Comparison of ENCODE assay signal across 25 mouse cellular contexts in the genomic region with DNA sequence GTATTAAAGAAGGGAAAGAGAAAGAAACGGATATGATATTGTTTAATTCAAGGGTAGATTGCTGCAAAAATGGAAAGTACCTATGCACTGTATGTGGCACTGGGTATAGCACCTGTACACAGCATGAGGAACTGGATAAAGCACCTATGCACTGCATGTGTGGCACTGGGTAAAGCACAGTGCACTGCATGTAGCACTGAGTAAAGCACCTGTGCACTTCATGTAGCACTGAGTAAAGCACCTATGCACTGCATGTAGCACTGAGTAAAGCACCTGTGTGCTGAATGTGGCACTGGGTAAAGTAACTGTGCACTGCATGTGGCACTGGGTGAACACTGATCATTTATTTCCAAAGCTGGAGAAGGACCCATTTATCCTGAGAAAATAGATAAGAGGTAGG.
DNase-seq lines count a peak whose midpoint lies in the region; ATAC-seq lines count a peak whose summit lies in the region.
"Had no signal": no experiment of that assay in that cellular context is flagged by ENCODE, and none has a peak within 500 bp of the region (broad histone marks: within the 10 kb centered on the region; RNA-seq: fewer than 3 reads in every experiment).

No protein-coding gene starts in this region.

- 0 out of 2 replicates have a peak, but pooled peaks have one; percentile 35 for ATAC-seq in embryonic facial prominence, embryonic 12.5 days (ENCODE audit: insufficient number of reproducible peaks, insufficient read depth, low FRiP score, low TSS enrichment)
- 0 out of 2 replicates have a peak, but pooled peaks have one; percentile 52 for ATAC-seq in hindbrain, embryonic 13.5 days (ENCODE audit: low FRiP score)
- ATAC-seq in hindbrain, embryonic 11.5 days (ENCODE audit: low FRiP score): no peak
- ATAC-seq in midbrain, embryonic 12.5 days (ENCODE audit: low FRiP score, low read depth): 0 out of 2 replicates have a peak, but pooled peaks have one; percentile 30
- no peak for ATAC-seq in midbrain, embryonic 15.5 days (replicated peaks)
- ATAC-seq in midbrain, embryonic 14.5 days (ENCODE audit: low FRiP score, low TSS enrichment): peak; percentile 57; the same call in 1 of the 2 replicates
- ATAC-seq in midbrain, embryonic 16.5 days: no peak
- ATAC-seq: activated CD4-positive, CD25-positive, alpha-beta regulatory T cell, adult 4 months; CD4-positive, CD25-positive, alpha-beta regulatory T cell, adult 4 months; forebrain, embryonic 15.5 days; Patski had no signal

- H3K4me3 ChIP-seq in embryonic facial prominence, embryonic 12.5 days: no peak overlapping the region
- H3K4me3 ChIP-seq in embryonic facial prominence, embryonic 10.5 days: no peak overlapping the region
- H3K4me3 ChIP-seq in hindbrain, embryonic 13.5 days: no peak overlapping the region
- no peak overlapping the region for H3K4me3 ChIP-seq in hindbrain, embryonic 11.5 days (ENCODE audit: low read depth, low read length)
- no peak overlapping the region for H3K4me3 ChIP-seq in midbrain, embryonic 12.5 days
- H3K4me3 ChIP-seq in midbrain, embryonic 15.5 days: no peak overlapping the region
- no peak overlapping the region for H3K4me3 ChIP-seq in midbrain, embryonic 14.5 days (replicated peaks; ENCODE audit: low read depth, low read length)
- H3K4me3 ChIP-seq in midbrain, embryonic 16.5 days (ENCODE audit: low read depth, low read length): no peak overlapping the region
- H3K4me3 ChIP-seq: forebrain, embryonic 12.5 days; forebrain, embryonic 15.5 days had no signal

- no peak overlapping the region for H3K27ac ChIP-seq in embryonic facial prominence, embryonic 12.5 days
- no peak overlapping the region for H3K27ac ChIP-seq in embryonic facial prominence, embryonic 10.5 days (replicated peaks)
- H3K27ac ChIP-seq in hindbrain, embryonic 13.5 days: no peak overlapping the region
- no peak overlapping the region for H3K27ac ChIP-seq in hindbrain, embryonic 11.5 days (ENCODE audit: low read depth, low read length)
- H3K27ac ChIP-seq in midbrain, embryonic 12.5 days (replicated peaks): no peak overlapping the region
- H3K27ac ChIP-seq in midbrain, embryonic 15.5 days: no peak overlapping the region
- H3K27ac ChIP-seq in midbrain, embryonic 14.5 days (replicated peaks; ENCODE audit: low read depth, low read length): no peak overlapping the region
- H3K27ac ChIP-seq in midbrain, embryonic 16.5 days (ENCODE audit: low read length): no peak overlapping the region
- H3K27ac ChIP-seq: forebrain, embryonic 12.5 days; forebrain, embryonic 15.5 days had no signal

- no peaks in the 10 kb centered on the region for H3K27me3 ChIP-seq in embryonic facial prominence, embryonic 12.5 days
- H3K27me3 ChIP-seq in embryonic facial prominence, embryonic 10.5 days (replicated peaks; ENCODE audit: low read depth, poor library complexity, severe bottlenecking): no peaks in the 10 kb centered on the region
- no peaks in the 10 kb centered on the region for H3K27me3 ChIP-seq in hindbrain, embryonic 13.5 days
- H3K27me3 ChIP-seq in hindbrain, embryonic 11.5 days (ENCODE audit: control insufficient read depth, insufficient read depth, low read length): no peaks in the 10 kb centered on the region
- H3K27me3 ChIP-seq in midbrain, embryonic 12.5 days: no peaks in the 10 kb centered on the region
- no peaks in the 10 kb centered on the region for H3K27me3 ChIP-seq in midbrain, embryonic 15.5 days (replicated peaks)
- H3K27me3 ChIP-seq in midbrain, embryonic 14.5 days (ENCODE audit: control insufficient read depth, insufficient read depth, low read length): no peaks in the 10 kb centered on the region
- H3K27me3 ChIP-seq in midbrain, embryonic 16.5 days (ENCODE audit: control insufficient read depth, insufficient read depth, low read depth, low read length): no peaks in the 10 kb centered on the region
- H3K27me3 ChIP-seq: CH12.LX; forebrain, embryonic 12.5 days; forebrain, embryonic 15.5 days; Patski had no signal

- H3K9me3 ChIP-seq in embryonic facial prominence, embryonic 12.5 days: no peaks in the 10 kb centered on the region
- no peaks in the 10 kb centered on the region for H3K9me3 ChIP-seq in embryonic facial prominence, embryonic 10.5 days
- no peaks in the 10 kb centered on the region for H3K9me3 ChIP-seq in hindbrain, embryonic 13.5 days
- H3K9me3 ChIP-seq in hindbrain, embryonic 11.5 days (ENCODE audit: control insufficient read depth, low read length): no peaks in the 10 kb centered on the region
- no peaks in the 10 kb centered on the region for H3K9me3 ChIP-seq in midbrain, embryonic 12.5 days
- H3K9me3 ChIP-seq in midbrain, embryonic 15.5 days: no peaks in the 10 kb centered on the region
- no peaks in the 10 kb centered on the region for H3K9me3 ChIP-seq in midbrain, embryonic 14.5 days (ENCODE audit: control insufficient read depth, low read length)
- no peaks in the 10 kb centered on the region for H3K9me3 ChIP-seq in midbrain, embryonic 16.5 days (replicated peaks; ENCODE audit: control insufficient read depth, low read length, poor library complexity, severe bottlenecking)
- H3K9me3 ChIP-seq: forebrain, embryonic 12.5 days; forebrain, embryonic 15.5 days; G1E had no signal

- no peak overlapping the region for H3K9ac ChIP-seq in embryonic facial prominence, embryonic 12.5 days
- H3K9ac ChIP-seq in hindbrain, embryonic 13.5 days: no peak overlapping the region
- no peak overlapping the region for H3K9ac ChIP-seq in hindbrain, embryonic 11.5 days (ENCODE audit: low read depth, low read length)
- H3K9ac ChIP-seq in midbrain, embryonic 12.5 days (replicated peaks): no peak overlapping the region
- H3K9ac ChIP-seq in midbrain, embryonic 15.5 days: no peak overlapping the region
- no peak overlapping the region for H3K9ac ChIP-seq in midbrain, embryonic 14.5 days (replicated peaks; ENCODE audit: low read length)
- no peak overlapping the region for H3K9ac ChIP-seq in midbrain, embryonic 16.5 days (ENCODE audit: low read depth, low read length)
- H3K9ac ChIP-seq: forebrain, embryonic 12.5 days; forebrain, embryonic 15.5 days; forebrain, postnatal 0 days had no signal

- 83% methylated on average over 1 of the region's 1 CpGs for WGBS in embryonic facial prominence, embryonic 12.5 days
- whole genome bisulfite sequencing in embryonic facial prominence, embryonic 10.5 days: 85% methylated on average over 1 of the region's 1 CpGs
- WGBS in hindbrain, embryonic 13.5 days: 93% methylated on average over 1 of the region's 1 CpGs
- 88% methylated on average over 1 of the region's 1 CpGs for WGBS in hindbrain, embryonic 11.5 days
- WGBS in midbrain, embryonic 12.5 days: 90% methylated on average over 1 of the region's 1 CpGs
- 88% methylated on average over 1 of the region's 1 CpGs for WGBS in midbrain, embryonic 15.5 days
- WGBS in midbrain, embryonic 14.5 days: 92% methylated on average over 1 of the region's 1 CpGs
- 98% methylated on average over 1 of the region's 1 CpGs for WGBS in midbrain, embryonic 16.5 days

- no peaks in the 10 kb centered on the region for H3K4me1 ChIP-seq in embryonic facial prominence, embryonic 12.5 days
- no peaks in the 10 kb centered on the region for H3K4me1 ChIP-seq in embryonic facial prominence, embryonic 10.5 days
- H3K4me1 ChIP-seq in hindbrain, embryonic 13.5 days (replicated peaks): no peaks in the 10 kb centered on the region
- no peaks in the 10 kb centered on the region for H3K4me1 ChIP-seq in hindbrain, embryonic 11.5 days (replicated peaks; ENCODE audit: control insufficient read depth, insufficient read depth, low read length)
- no peaks in the 10 kb centered on the region for H3K4me1 ChIP-seq in midbrain, embryonic 12.5 days
- H3K4me1 ChIP-seq in midbrain, embryonic 15.5 days: no peaks in the 10 kb centered on the region
- no peaks in the 10 kb centered on the region for H3K4me1 ChIP-seq in midbrain, embryonic 14.5 days (ENCODE audit: control insufficient read depth, insufficient read depth, low read length)
- no peaks in the 10 kb centered on the region for H3K4me1 ChIP-seq in midbrain, embryonic 16.5 days (ENCODE audit: control insufficient read depth, insufficient read depth, low read length)
- H3K4me1 ChIP-seq: forebrain, embryonic 12.5 days; forebrain, embryonic 15.5 days had no signal

- H3K36me3 ChIP-seq in embryonic facial prominence, embryonic 12.5 days: no peaks in the 10 kb centered on the region
- H3K36me3 ChIP-seq in embryonic facial prominence, embryonic 10.5 days (replicated peaks): no peaks in the 10 kb centered on the region
- H3K36me3 ChIP-seq in hindbrain, embryonic 13.5 days: no peaks in the 10 kb centered on the region
- no peaks in the 10 kb centered on the region for H3K36me3 ChIP-seq in hindbrain, embryonic 11.5 days (ENCODE audit: control insufficient read depth, insufficient read depth, low read length)
- no peaks in the 10 kb centered on the region for H3K36me3 ChIP-seq in midbrain, embryonic 12.5 days
- H3K36me3 ChIP-seq in midbrain, embryonic 15.5 days (replicated peaks): no peaks in the 10 kb centered on the region
- H3K36me3 ChIP-seq in midbrain, embryonic 14.5 days (ENCODE audit: control insufficient read depth, insufficient read depth, low read length): no peaks in the 10 kb centered on the region
- H3K36me3 ChIP-seq in midbrain, embryonic 16.5 days (ENCODE audit: control insufficient read depth, insufficient read depth, low read length): no peaks in the 10 kb centered on the region
- H3K36me3 ChIP-seq: forebrain, embryonic 12.5 days; forebrain, embryonic 15.5 days; G1E had no signal

- DNase-seq in embryonic facial prominence, embryonic 10.5 days (ENCODE audit: low spot score): no peak
- no peak for DNase-seq in hindbrain, embryonic 11.5 days (ENCODE audit: low spot score)
- DNase-seq in midbrain, embryonic 14.5 days: no peak
- DNase-seq: adrenal gland, adult 8-10 months; adrenal gland, postnatal 14 days; adrenal gland, postnatal 36 days; B cell, adult 2 months; cerebellum, adult 11-12 months; cerebellum, adult 2 months; cerebellum, adult 9-10 months; cerebellum, postnatal 10 days; cerebellum, postnatal 25 days had no signal

- no peak overlapping the region for H3K4me2 ChIP-seq in embryonic facial prominence, embryonic 12.5 days (replicated peaks)
- no peak overlapping the region for H3K4me2 ChIP-seq in hindbrain, embryonic 13.5 days
- H3K4me2 ChIP-seq in hindbrain, embryonic 11.5 days (replicated peaks; ENCODE audit: low read depth, low read length): no peak overlapping the region
- H3K4me2 ChIP-seq in midbrain, embryonic 12.5 days (replicated peaks): no peak overlapping the region
- no peak overlapping the region for H3K4me2 ChIP-seq in midbrain, embryonic 15.5 days
- no peak overlapping the region for H3K4me2 ChIP-seq in midbrain, embryonic 14.5 days (ENCODE audit: low read length)
- H3K4me2 ChIP-seq in midbrain, embryonic 16.5 days (ENCODE audit: low read length): no peak overlapping the region
- H3K4me2 ChIP-seq: forebrain, embryonic 12.5 days; forebrain, embryonic 15.5 days had no signal

Comparison
In these comparisons a context has a peak if more than half of its experiments do, and no peak if none do; other contexts are left out.
1. ATAC-seq: peak in embryonic facial prominence, embryonic 12.5 days (single experiment), hindbrain, embryonic 13.5 days (single experiment), midbrain, embryonic 12.5 days (single experiment) and midbrain, embryonic 14.5 days (single experiment); none in hindbrain, embryonic 11.5 days (single experiment), midbrain, embryonic 15.5 days (single experiment) and midbrain, embryonic 16.5 days (single experiment).